Comparison of ENCODE assay signal across 8 mouse cellular contexts in the genomic region with DNA sequence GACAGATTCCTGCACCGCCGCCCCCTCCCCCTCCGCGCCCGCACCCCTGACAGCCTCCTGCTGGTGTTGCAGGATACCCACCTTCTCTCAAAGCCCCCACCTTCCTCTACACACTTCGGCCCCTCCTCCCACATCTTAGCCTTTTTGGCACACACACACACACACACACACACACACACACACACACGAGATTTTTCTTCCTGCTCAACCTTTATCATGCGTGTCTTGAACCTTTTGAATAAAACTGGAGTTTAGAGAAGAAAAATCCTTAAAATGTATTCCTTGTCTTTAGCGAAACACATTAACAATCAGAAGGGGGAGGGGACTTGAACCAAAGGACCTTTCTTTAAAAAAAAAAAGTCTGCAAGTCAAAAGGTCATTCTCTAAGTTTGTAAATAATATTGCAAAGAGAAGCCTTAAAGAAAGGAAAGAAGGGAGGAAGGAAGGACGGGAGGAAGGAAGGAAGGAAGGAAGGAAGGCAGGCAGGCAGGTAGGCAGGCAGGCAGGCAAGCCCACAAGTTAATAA.
DNase-seq lines count a peak whose midpoint lies in the region; ATAC-seq and TF ChIP-seq lines count a peak whose summit lies in the region.

No protein-coding gene starts in this region.

- 3% methylated on average over 10 of the region's 10 CpGs for WGBS in heart, embryonic 13.5 days
- 1% methylated on average over 7 of the region's 10 CpGs for WGBS in forebrain, embryonic 13.5 days
- 3% methylated on average over 10 of the region's 10 CpGs for WGBS in liver, embryonic 15.5 days (ENCODE audit: insufficient replicate concordance)

- ATAC-seq in heart, embryonic 13.5 days (ENCODE audit: extremely low read depth, insufficient number of reproducible peaks, low FRiP score, low TSS enrichment) = no peak
- ATAC-seq in forebrain, embryonic 13.5 days = no peak
- no peak for ATAC-seq in liver, embryonic 15.5 days (ENCODE audit: insufficient read depth)

- peak overlapping the region; percentile 71 for H3K4me3 ChIP-seq in heart, embryonic 13.5 days
- H3K4me3 ChIP-seq in E14TG2a.4 (replicated peaks; ENCODE audit: low read length) = peak overlapping the region; percentile 86
- H3K4me3 ChIP-seq in forebrain, embryonic 13.5 days = peak overlapping the region; percentile 90
- peak overlapping the region; percentile 49 for H3K4me3 ChIP-seq in liver, embryonic 15.5 days (replicated peaks)

- peaks cover 34% of the 10 kb centered on the region for H3K4me1 ChIP-seq in heart, embryonic 13.5 days
- peaks cover 49% of the 10 kb centered on the region for H3K4me1 ChIP-seq in E14TG2a.4 (replicated peaks; ENCODE audit: low read depth, low read length)
- no peaks in the 10 kb centered on the region for H3K4me1 ChIP-seq in forebrain, embryonic 13.5 days
- H3K4me1 ChIP-seq in liver, embryonic 15.5 days (replicated peaks) = peaks cover 9% of the 10 kb centered on the region

- H3K36me3 ChIP-seq in heart, embryonic 13.5 days = no peaks in the 10 kb centered on the region
- H3K36me3 ChIP-seq in E14TG2a.4 (ENCODE audit: insufficient read depth, low read length) = no peaks in the 10 kb centered on the region
- peaks cover 30% of the 10 kb centered on the region for H3K36me3 ChIP-seq in forebrain, embryonic 13.5 days (ENCODE audit: poor library complexity, severe bottlenecking)
- no peaks in the 10 kb centered on the region for H3K36me3 ChIP-seq in liver, embryonic 15.5 days (replicated peaks)

- no peak for TF ChIP-seq CTCF in E14TG2a.4 (conservative IDR thresholded peaks at IDR 0.05; ENCODE audit: low read length)

- H3K27me3 ChIP-seq in heart, embryonic 13.5 days (replicated peaks) = peaks cover 87% of the 10 kb centered on the region
- peaks cover 56% of the 10 kb centered on the region for H3K27me3 ChIP-seq in E14TG2a.4 (ENCODE audit: insufficient read depth, low read length)
- H3K27me3 ChIP-seq in forebrain, embryonic 13.5 days = no peaks in the 10 kb centered on the region
- peaks cover 88% of the 10 kb centered on the region for H3K27me3 ChIP-seq in liver, embryonic 15.5 days

- H3K9ac ChIP-seq in heart, embryonic 13.5 days = peak overlapping the region; percentile 87
- H3K9ac ChIP-seq in forebrain, embryonic 13.5 days = peak overlapping the region; percentile 100
- H3K9ac ChIP-seq in liver, embryonic 15.5 days = no peak overlapping the region

- no peak for DNase-seq in heart, adult 18-20 months
- DNase-seq in T-cell, adult 2 months (ENCODE audit: low spot score) = no peak
- DNase-seq in thymus, postnatal 25 days = no peak
- no peak for DNase-seq in cerebellum, adult 11 months

- H3K27ac ChIP-seq in heart, embryonic 13.5 days (replicated peaks) = peak overlapping the region; percentile 82
- H3K27ac ChIP-seq in forebrain, embryonic 13.5 days = peak overlapping the region; percentile 100
- no peak overlapping the region for H3K27ac ChIP-seq in liver, embryonic 15.5 days (replicated peaks)

- no peaks in the 10 kb centered on the region for H3K9me3 ChIP-seq in heart, embryonic 13.5 days
- no peaks in the 10 kb centered on the region for H3K9me3 ChIP-seq in E14TG2a.4 (ENCODE audit: low read length)
- H3K9me3 ChIP-seq in forebrain, embryonic 13.5 days (replicated peaks) = no peaks in the 10 kb centered on the region
- no peaks in the 10 kb centered on the region for H3K9me3 ChIP-seq in liver, embryonic 15.5 days (replicated peaks)

- H3K4me2 ChIP-seq in heart, embryonic 13.5 days = peak overlapping the region; percentile 91
- peak overlapping the region; percentile 87 for H3K4me2 ChIP-seq in forebrain, embryonic 13.5 days
- peak overlapping the region; percentile 69 for H3K4me2 ChIP-seq in liver, embryonic 15.5 days
